Comparison of ENCODE assay signal across 18 mouse cellular contexts in genomic region chr9:70081767-70082166, GRCm38 (mm10). TPM values are rescaled to one million over a fixed set of nuclear protein-coding genes. Genes with fewer than 3 reads are reported as not detected.
"Had no signal": no experiment of that assay in that cellular context is flagged by ENCODE, and none has a peak within 500 bp of the region (broad histone marks: within the 10 kb centered on the region; RNA-seq: fewer than 3 reads in every experiment).

No protein-coding gene starts in this region.

- H3K4me2 ChIP-seq: midbrain, embryonic 12.5 days; midbrain, embryonic 15.5 days had no signal

- ATAC-seq: intestine, embryonic 16.5 days; liver, embryonic 12.5 days; midbrain, embryonic 15.5 days had no signal

- H3K36me3 ChIP-seq: limb, embryonic 15.5 days; liver, embryonic 12.5 days; midbrain, embryonic 12.5 days; midbrain, embryonic 15.5 days had no signal

- DNase-seq: kidney, adult 2 months; kidney, postnatal 10 days; kidney, postnatal 36 days; layer of hippocampus, postnatal 36 days; lung, adult 2 months; lung, postnatal 14 days; thymus, adult 18-20 months; thymus, postnatal 36 days had no signal

- H3K9me3 ChIP-seq: limb, embryonic 15.5 days; liver, embryonic 12.5 days; midbrain, embryonic 12.5 days; midbrain, embryonic 15.5 days had no signal

- H3K4me3 ChIP-seq: left cerebral cortex, adult 2 months; liver, embryonic 12.5 days; midbrain, embryonic 12.5 days; midbrain, embryonic 15.5 days had no signal

- H3K4me1 ChIP-seq: midbrain, embryonic 12.5 days; midbrain, embryonic 15.5 days had no signal

- H3K27ac ChIP-seq: left cerebral cortex, adult 2 months; limb, embryonic 15.5 days; liver, embryonic 12.5 days; macrophage; midbrain, embryonic 12.5 days; midbrain, embryonic 15.5 days had no signal

- H3K27me3 ChIP-seq: limb, embryonic 15.5 days; liver, embryonic 12.5 days; midbrain, embryonic 12.5 days; midbrain, embryonic 15.5 days had no signal

- H3K9ac ChIP-seq: limb, embryonic 15.5 days; liver, embryonic 12.5 days; midbrain, embryonic 12.5 days; midbrain, embryonic 15.5 days had no signal

RNA-seq across cellular contexts. Expression of gene Gcnt3, which starts 43.9 kb away (rescaled TPM):
- polyA plus RNA-seq: liver, embryonic 12.5 days; lung, adult 2 months; macrophage; midbrain, embryonic 12.5 days; midbrain, embryonic 15.5 days; neural tube, embryonic 11.5 days; neural tube, embryonic 14.5 days; spleen, adult 2 months had no signal
